Mouse (Mus musculus) small intestine, adult 2 months (tissue): ENCODE measurements at regions not wholly inside any gene's neighbourhood (a gene's known extent, or its start where the extent isn't known, plus 50 kb on each side); places are given as distances from the start of the nearest gene placed in this dataset.

ENCODE experiments used
- H3K27ac ChIP-seq: fragments of 200-500 bp; 2 replicates; pipeline ENCODE4 v1.5.1; 2012; ENCODE audit warnings: low read depth, low read length, control low read depth, inconsistent platforms; ENCODE audit not compliant: insufficient read depth
- H3K27me3 ChIP-seq: fragments of 200-500 bp; 2 replicates; pipeline ENCODE4 v1.6.1; 2012; ENCODE audit warnings: mild to moderate bottlenecking, moderate library complexity, low read length, inconsistent platforms; ENCODE audit not compliant: control insufficient read depth, insufficient read depth
- H3K36me3 ChIP-seq: fragments of 200-500 bp; 2 replicates; pipeline ENCODE4 v1.6.1; 2012; ENCODE audit warnings: mild to moderate bottlenecking, low read length, control low read depth, inconsistent platforms; ENCODE audit not compliant: control insufficient read depth, insufficient read depth
- H3K4me1 ChIP-seq: fragments of 200-500 bp; 2 replicates; pipeline ENCODE4 v1.6.1; 2012; ENCODE audit warnings: low read length, inconsistent platforms, mixed read lengths; ENCODE audit not compliant: control insufficient read depth, insufficient read depth, insufficient read length
- H3K4me3 ChIP-seq: fragments of 200-500 bp; 2 replicates; pipeline ENCODE4 v1.5.1; 2012; ENCODE audit warnings: low read depth, mild to moderate bottlenecking, control low read depth, inconsistent platforms, low read length, moderate library complexity
- CTCF ChIP-seq: fragments of 200-500 bp; IDR thresholded peaks from 2 replicates; pipeline ENCODE4 v1.5.1; 2012; ENCODE audit warnings: low read depth, mild to moderate bottlenecking, control low read depth, inconsistent platforms, low read length, moderate library complexity, mixed read lengths; ENCODE audit not compliant: insufficient replicate concordance, insufficient read length; ENCODE audit errors: extremely low read depth
- POLR2A ChIP-seq: fragments of 200-500 bp; IDR thresholded peaks from 2 replicates; pipeline ENCODE4 v1.6.1; 2012; ENCODE audit warnings: low read depth, mild to moderate bottlenecking, control low read depth, inconsistent platforms, low read length, moderate library complexity
- WGBS: fragments of 180-500 bp; shearing (Covaris S2); methylation state at CpG from one replicate; pipeline ENCODE4 v1.1.7; 2018; 5-methylcytosine and 5-hydroxymethylcytosine counted together

DNA sequence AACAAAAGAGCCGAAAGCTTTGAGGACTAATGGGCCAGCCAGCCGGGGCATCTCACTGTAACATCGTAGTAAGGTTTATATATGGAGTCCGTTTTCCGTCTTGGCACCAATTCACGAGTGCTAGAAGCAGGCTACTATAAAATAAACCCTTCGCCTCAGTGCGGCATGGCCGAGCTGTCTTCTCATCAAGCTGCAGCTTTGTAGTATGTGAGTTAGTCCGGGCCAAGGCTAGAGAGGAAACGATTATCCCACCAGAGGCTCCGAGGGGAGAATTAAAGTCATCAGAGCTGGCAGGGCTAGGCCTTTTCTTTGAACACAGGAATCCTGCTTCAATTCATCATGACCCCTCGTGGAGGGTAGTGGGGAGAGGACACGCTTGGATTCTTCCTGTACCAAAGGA lies 138.9 kb upstream of the Arglu1 start:
- Histone ChIP-seq H3K27me3 (no peaks in the 10 kb centered on the region), H3K36me3 (no peaks in the 10 kb centered on the region), H3K4me1 (no peaks in the 10 kb centered on the region), H3K4me3 (no peak overlapping the region), H3K27ac (no peak overlapping the region)
- TF ChIP-seq CTCF (no peak), POLR2A (no peak)
- 80% methylated on average over 14 of the region's 14 CpGs for WGBS

DNA sequence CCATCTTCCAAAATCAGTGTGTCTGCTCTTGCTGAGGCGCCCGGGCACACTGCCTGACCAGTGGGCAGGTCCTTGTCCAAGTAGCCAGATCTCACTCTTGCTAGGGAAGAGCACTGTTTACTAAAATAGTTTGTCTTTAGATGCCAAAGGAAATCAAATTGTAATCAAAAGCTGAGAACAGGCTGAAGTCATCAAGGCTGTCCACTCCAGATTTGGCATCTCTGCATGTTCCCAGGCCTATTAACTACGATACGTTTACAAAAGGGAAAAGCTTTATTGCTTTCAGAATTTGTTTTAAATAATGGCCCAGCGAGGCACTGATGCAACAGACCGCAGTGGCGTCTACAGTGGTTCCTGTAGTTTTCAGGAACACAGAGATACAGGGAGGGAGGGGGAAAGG lies 137.2 kb upstream of the Arglu1 start:
- Histone ChIP-seq H3K4me3 (no peak overlapping the region), H3K27ac (no peak overlapping the region), H3K27me3 (no peaks in the 10 kb centered on the region), H3K36me3 (no peaks in the 10 kb centered on the region), H3K4me1 (no peaks in the 10 kb centered on the region)
- no peak for TF ChIP-seq POLR2A
- no peak for TF ChIP-seq CTCF
- WGBS, result 64% methylated on average over 7 of the region's 7 CpGs

DNA sequence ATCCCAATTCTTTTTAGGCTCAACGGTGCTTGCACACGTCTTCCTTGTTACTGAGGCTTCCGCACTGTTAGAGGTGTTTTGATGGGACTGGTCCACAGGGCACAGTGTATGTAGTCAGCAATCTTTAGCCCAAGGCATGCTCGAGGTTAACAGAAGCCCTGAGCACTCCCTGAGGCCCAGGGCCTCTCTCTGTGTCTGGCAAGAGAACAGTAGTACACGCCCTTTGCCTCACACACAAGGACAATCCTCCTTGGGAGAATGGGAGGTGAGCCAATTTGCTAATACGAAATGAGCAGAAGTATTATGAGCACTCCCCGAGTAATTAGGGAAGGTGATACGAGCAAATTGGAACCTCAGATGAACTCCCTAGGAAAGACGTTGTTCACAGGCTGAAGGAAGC lies 136.5 kb upstream of the Arglu1 start:
- no peak overlapping the region for H3K4me3 ChIP-seq
- H3K27ac ChIP-seq, result no peak overlapping the region
- no peaks in the 10 kb centered on the region for H3K36me3 ChIP-seq
- no peak for TF ChIP-seq CTCF
- no peak for TF ChIP-seq POLR2A
- no peaks in the 10 kb centered on the region for H3K27me3 ChIP-seq
- 28% methylated on average over 9 of the region's 9 CpGs for WGBS
- H3K4me1 ChIP-seq, result no peaks in the 10 kb centered on the region

DNA sequence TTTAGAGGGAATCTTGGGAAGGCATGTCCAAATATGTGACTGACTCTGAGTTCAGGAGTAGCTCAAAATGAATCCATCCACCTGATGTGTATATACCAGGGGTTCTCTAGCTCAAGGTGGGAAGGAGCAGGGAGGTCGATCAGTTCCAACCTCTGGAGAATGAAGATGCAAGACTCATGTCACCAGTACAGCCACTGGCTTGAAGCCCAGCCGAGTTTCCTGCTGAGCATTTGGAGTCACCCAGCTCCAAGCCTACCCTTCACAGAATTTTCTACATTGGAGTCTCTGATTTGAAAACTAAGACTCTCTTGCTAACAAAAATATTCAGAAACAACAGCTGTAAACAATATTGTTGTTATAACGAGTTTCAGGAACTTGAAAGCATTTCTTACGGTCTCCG lies 134.6 kb upstream of the Arglu1 start:
- Histone ChIP-seq H3K4me3 (no peak overlapping the region), H3K36me3 (no peaks in the 10 kb centered on the region), H3K27ac (no peak overlapping the region), H3K27me3 (no peaks in the 10 kb centered on the region), H3K4me1 (no peaks in the 10 kb centered on the region)
- TF ChIP-seq POLR2A (no peak), CTCF (no peak)
- WGBS, result 71% methylated on average over 5 of the region's 5 CpGs

DNA sequence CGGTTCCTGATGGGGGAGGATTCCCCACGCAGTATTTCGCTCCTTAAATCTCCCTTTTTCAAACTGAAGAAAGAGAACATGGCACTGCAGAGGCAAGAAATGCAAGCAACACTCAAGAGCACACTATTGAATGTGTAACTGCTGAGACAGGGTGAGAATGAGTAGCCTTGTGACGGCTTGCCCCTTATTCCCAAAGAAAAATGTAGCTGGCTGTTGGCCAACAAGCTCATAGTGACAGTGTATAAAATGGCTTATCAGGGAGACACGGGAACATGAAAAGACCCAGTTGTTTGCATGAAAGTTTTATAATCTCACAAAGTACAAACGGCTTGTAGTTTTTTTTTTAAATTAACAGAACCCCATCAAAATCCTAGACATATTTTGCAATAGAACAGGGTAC lies 130.8 kb upstream of the Arglu1 start:
- Histone ChIP-seq H3K4me1 (no peaks in the 10 kb centered on the region), H3K4me3 (no peak overlapping the region), H3K27me3 (no peaks in the 10 kb centered on the region), H3K36me3 (no peaks in the 10 kb centered on the region), H3K27ac (no peak overlapping the region)
- 28% methylated on average over 6 of the region's 6 CpGs for WGBS
- no peak for TF ChIP-seq POLR2A
- TF ChIP-seq CTCF, result no peak

DNA sequence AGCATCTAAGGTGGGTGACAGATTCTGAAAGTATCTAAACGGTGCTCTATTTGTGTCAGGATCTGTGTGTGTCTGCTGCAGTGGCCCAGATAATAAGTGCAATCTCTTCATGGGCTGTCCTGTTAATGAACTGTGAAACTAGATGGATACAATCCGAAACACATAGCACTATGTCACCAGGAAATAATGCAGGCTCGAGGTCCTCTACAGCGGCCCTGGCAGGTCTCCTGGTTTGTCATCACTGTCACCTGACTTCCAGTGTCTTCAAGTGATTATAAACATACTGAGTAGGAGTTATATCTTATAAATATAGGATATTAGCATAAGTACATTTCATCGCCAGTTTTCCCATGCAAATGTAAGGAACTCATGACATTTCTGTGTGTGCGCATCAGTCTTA lies 130.3 kb upstream of the Arglu1 start:
- TF ChIP-seq CTCF (no peak), POLR2A (no peak)
- H3K4me1 ChIP-seq, result no peaks in the 10 kb centered on the region
- H3K27me3 ChIP-seq, result no peaks in the 10 kb centered on the region
- H3K36me3 ChIP-seq, result no peaks in the 10 kb centered on the region
- H3K27ac ChIP-seq, result no peak overlapping the region
- no peak overlapping the region for H3K4me3 ChIP-seq
- WGBS, result 47% methylated on average over 6 of the region's 6 CpGs

DNA sequence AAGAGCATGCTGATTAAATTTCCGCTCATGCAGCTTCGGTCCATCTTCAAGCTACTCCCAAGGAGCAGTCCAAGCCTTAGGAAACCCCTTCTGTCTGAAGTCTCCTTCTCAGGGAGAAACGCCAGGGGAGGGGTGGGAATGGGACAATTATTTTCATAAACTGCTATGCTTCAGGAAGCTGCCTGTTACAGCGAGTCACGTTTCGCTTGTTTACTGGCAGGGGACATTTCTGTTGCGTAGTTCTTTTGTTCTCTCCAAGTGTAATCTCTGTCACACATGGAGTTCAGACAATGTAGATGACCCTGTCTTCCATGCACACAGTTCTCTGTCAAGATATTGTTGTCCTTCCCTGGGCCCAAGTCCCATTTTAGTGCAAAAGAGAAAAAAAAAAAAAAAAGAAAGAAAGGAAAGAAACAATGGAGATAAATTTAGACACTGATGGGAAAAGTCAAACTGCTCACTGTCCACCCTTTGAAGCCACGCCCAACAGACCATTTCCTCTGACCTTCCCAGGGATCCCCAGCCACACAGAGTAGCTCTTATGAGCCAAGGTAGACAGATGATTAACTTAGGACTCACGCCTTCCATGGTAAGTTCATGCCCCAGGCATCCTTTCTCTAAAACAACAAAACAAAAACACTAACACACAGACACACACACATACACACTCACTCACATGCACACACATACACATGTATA lies 129.1 kb upstream of the Arglu1 start:
- H3K4me3 ChIP-seq, result no peak overlapping the region
- no peaks in the 10 kb centered on the region for H3K36me3 ChIP-seq
- WGBS, result 84% methylated on average over 9 of the region's 9 CpGs
- H3K27me3 ChIP-seq, result no peaks in the 10 kb centered on the region
- no peaks in the 10 kb centered on the region for H3K4me1 ChIP-seq
- no peak overlapping the region for H3K27ac ChIP-seq
- no peak for TF ChIP-seq CTCF
- TF ChIP-seq POLR2A, result no peak

DNA sequence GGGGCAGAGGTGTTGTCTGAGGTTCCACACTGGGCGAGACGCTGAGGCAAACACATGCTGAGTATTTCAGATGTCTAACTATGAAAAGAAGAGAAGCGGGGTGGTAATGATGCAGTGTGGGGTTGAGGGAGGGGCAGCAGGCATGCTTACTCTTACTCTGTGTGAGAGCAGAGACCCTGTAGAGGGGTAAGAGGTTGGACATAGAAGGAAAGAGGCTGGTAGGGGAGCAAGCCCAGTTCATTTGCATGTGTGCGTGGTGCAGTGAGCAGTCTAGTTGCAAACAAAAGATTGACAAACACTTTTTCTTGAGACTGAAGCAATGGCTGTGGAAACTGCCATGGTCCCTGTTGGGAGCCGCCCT lies 122.5 kb upstream of the Arglu1 start:
- Histone ChIP-seq H3K4me1 (no peaks in the 10 kb centered on the region), H3K4me3 (no peak overlapping the region), H3K36me3 (no peaks in the 10 kb centered on the region), H3K27me3 (no peaks in the 10 kb centered on the region), H3K27ac (no peak overlapping the region)
- 93% methylated on average over 5 of the region's 5 CpGs for WGBS
- no peak for TF ChIP-seq CTCF
- no peak for TF ChIP-seq POLR2A
